Mouse (Mus musculus) cerebellum, adult 9-10 months (tissue): ENCODE data around the gene Car6.

Experiments
- DNase-seq: peaks from one replicate; pipeline ENCODE4 v3.0.0; 2022

The Car6 gene

GRCm38 (mm10) chr4:150228581-150229348 lies 27.6 kb upstream of the Car6 start:
- no peak for DNase-seq

GRCm38 (mm10) chr4:150226818-150227688 lies 25.9 kb upstream of the Car6 start:
- peak; percentile 98 for DNase-seq

GRCm38 (mm10) chr4:150225700-150226099 lies 24.6 kb upstream of the Car6 start:
- DNase-seq, result peak; percentile 19

- DNase-seq, result no peak
These were observed 22.7 kb upstream of the Car6 start for GRCm38 (mm10) chr4:150223830-150224229.

GRCm38 (mm10) chr4:150221017-150221640 lies 20.0 kb upstream of the Car6 start:
- no peak for DNase-seq

- no peak for DNase-seq
These were observed 19.5 kb upstream of the Car6 start for GRCm38 (mm10) chr4:150220584-150220983.

GRCm38 (mm10) chr4:150219501-150220292 lies 18.6 kb upstream of the Car6 start:
- peak; percentile 65 for DNase-seq

GRCm38 (mm10) chr4:150217935-150218334 lies 16.8 kb upstream of the Car6 start:
- DNase-seq, result no peak

GRCm38 (mm10) chr4:150217042-150217554 lies 16.0 kb upstream of the Car6 start:
- DNase-seq, result no peak

- no peak for DNase-seq
These were observed 15.3 kb upstream of the Car6 start for GRCm38 (mm10) chr4:150216423-150216822.

GRCm38 (mm10) chr4:150213910-150214309 lies 12.8 kb upstream of the Car6 start:
- peak; percentile 28 for DNase-seq

GRCm38 (mm10) chr4:150212553-150212971 lies 11.4 kb upstream of the Car6 start:
- DNase-seq, result no peak

GRCm38 (mm10) chr4:150211930-150212552 lies 10.9 kb upstream of the Car6 start:
- no peak for DNase-seq

GRCm38 (mm10) chr4:150210306-150210705 lies 9.2 kb upstream of the Car6 start:
- no peak for DNase-seq

- DNase-seq, result no peak
These were observed 8.6 kb upstream of the Car6 start for GRCm38 (mm10) chr4:150209751-150210150.

GRCm38 (mm10) chr4:150204877-150205276 lies 3.7 kb upstream of the Car6 start:
- no peak for DNase-seq

GRCm38 (mm10) chr4:150202702-150203101 lies 1.6 kb upstream of the Car6 start:
- DNase-seq, result no peak

GRCm38 (mm10) chr4:150198268-150198667 lies 2.9 kb downstream of the Car6 start:
- no peak for DNase-seq

GRCm38 (mm10) chr4:150193915-150194314 lies 7.2 kb downstream of the Car6 start:
- no peak for DNase-seq

GRCm38 (mm10) chr4:150192199-150192598 lies 8.9 kb downstream of the Car6 start:
- no peak for DNase-seq

- DNase-seq, result no peak
These were observed 12.9 kb downstream of the Car6 start for GRCm38 (mm10) chr4:150188236-150188635.

- no peak for DNase-seq
These were observed 19.8 kb downstream of the Car6 start for GRCm38 (mm10) chr4:150181304-150181703.
